Mouse (Mus musculus): Measurements from ENCODE around the gene Zfp593.

The Zfp593 gene

GRCm38 (mm10) chr4:134222793-134223600 lies 22.4 kb downstream of the Zfp593 start:
- no peak for DNase-seq

- no peak for DNase-seq
Observed at GRCm38 (mm10) chr4:134206488-134207053, 38.8 kb downstream of the Zfp593 start.

GRCm38 (mm10) chr4:134203340-134203896 lies 42.0 kb downstream of the Zfp593 start:
- no peak for DNase-seq

GRCm38 (mm10) chr4:134202904-134203303 lies 42.5 kb downstream of the Zfp593 start, which contains the start of gene Gm7534:
Gene Gm7534 (minus strand): TSS chr4:134203004.
- no peak for DNase-seq

GRCm38 (mm10) chr4:134199371-134199770 lies 46.0 kb downstream of the Zfp593 start:
- DNase-seq = no peak
